Mouse (Mus musculus) forebrain, embryonic 13.5 days (tissue): ENCODE results near the gene Irs1. TPM values are rescaled to one million over a fixed set of nuclear protein-coding genes. Genes with fewer than 3 reads are reported as not detected.

Experiments
- ATAC-seq: fragments of 200-750 bp; cut with Nextera tagmentation; 2 replicates; pipeline ENCODE4 v1.8.0; 2017
- H3K27ac ChIP-seq: fragments of 300-500 bp; sonication (generic); 2 replicates; pipeline ENCODE4 v1.5.1; 2015; ENCODE audit warnings: inconsistent platforms, mild to moderate bottlenecking, moderate library complexity
- H3K27me3 ChIP-seq: fragments of 300-500 bp; sonication (generic); 2 replicates; pipeline ENCODE4 v1.6.1; 2015; ENCODE audit warnings: mild to moderate bottlenecking, inconsistent platforms
- H3K36me3 ChIP-seq: fragments of 300-500 bp; sonication (generic); 2 replicates; pipeline ENCODE4 v1.6.1; 2015; ENCODE audit warnings: mild to moderate bottlenecking, inconsistent platforms; ENCODE audit not compliant: poor library complexity, severe bottlenecking
- H3K4me1 ChIP-seq: fragments of 300-500 bp; sonication (generic); 2 replicates; pipeline ENCODE4 v1.6.1; 2015; ENCODE audit warnings: inconsistent platforms
- H3K4me2 ChIP-seq: fragments of 300-500 bp; sonication (generic); 2 replicates; pipeline ENCODE4 v1.6.1; 2015; ENCODE audit warnings: inconsistent platforms, mild to moderate bottlenecking, moderate library complexity
- H3K4me3 ChIP-seq: fragments of 300-500 bp; sonication (generic); 2 replicates; pipeline ENCODE4 v1.5.1; 2015; ENCODE audit warnings: mild to moderate bottlenecking, inconsistent platforms
- H3K9ac ChIP-seq: fragments of 300-500 bp; sonication (generic); 2 replicates; pipeline ENCODE4 v1.6.1; 2015; ENCODE audit warnings: mild to moderate bottlenecking, inconsistent platforms
- H3K9me3 ChIP-seq: fragments of 300-500 bp; sonication (generic); replicated peaks from 2 replicates; pipeline ENCODE4 v1.6.1; 2016; ENCODE audit warnings: inconsistent platforms
- WGBS: fragments of 180-500 bp; shearing (Covaris S2); methylation state at CpG from one replicate; pipeline ENCODE4 v1.1.7; 2015; 5-methylcytosine and 5-hydroxymethylcytosine counted together
- polyA plus RNA-seq: library from polyadenylated mRNA; unstranded; fragments of >200 nt; fragmentation: Nextera tagmentation; extraction: Ambion mirVana; gene quantifications from 2 replicates; pipeline ENCODE4 v1.2.1, GENCODE M21; 2015

The Irs1 gene
- polyA plus RNA-seq, result 9.0 and 10.7 TPM in 2 replicates

DNA sequence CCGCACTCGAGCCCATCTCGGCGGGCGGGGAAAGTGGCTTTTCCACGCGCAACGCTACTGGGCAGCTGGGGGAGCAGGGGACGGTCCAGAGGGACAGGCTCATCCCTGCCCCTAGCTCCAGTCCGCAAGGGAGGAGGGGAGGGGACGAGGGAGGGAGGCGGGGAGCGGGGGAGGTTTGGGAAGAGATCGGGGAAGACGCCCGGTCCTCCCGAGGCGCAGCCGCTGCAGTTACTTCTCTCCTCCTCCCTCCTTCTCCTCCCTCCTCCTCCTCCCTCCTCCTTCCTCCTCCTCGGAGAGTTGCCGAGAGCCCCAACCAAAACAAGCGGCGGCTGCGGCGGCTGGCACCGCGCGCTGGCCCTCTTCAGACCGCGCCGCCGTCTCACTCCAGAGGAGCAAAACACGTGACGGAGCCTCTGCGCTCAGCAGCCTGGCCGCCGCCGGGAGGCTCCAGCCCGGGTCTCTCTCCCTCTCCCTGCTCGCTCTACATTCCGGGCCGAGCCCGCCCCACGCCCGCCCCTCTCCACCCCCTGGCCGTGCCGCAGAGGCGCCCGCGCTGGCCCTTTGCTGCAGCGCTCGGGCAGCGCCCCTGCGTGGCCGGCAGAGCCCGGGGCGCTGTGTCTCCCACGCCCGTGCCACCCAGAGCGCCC is at the start of gene Irs1:
Gene Irs1 (minus strand): TSS at position 266 of the 647 bp plus-strand sequence.
- Histone ChIP-seq H3K27ac (peak within 1 kb of the TSS; percentile 98), H3K36me3 (peaks cover 22% of the 10 kb centered on the region), H3K4me3 (peak within 1 kb of the TSS; percentile 78), H3K4me2 (peak within 1 kb of the TSS; percentile 87), H3K9me3 (no peaks in the 10 kb centered on the region), H3K4me1 (peaks cover 58% of the 10 kb centered on the region), H3K9ac (peak within 1 kb of the TSS; percentile 90), H3K27me3 (no peaks in the 10 kb centered on the region)
- peak; percentile 85 for ATAC-seq
- under 1% methylated on average over 50 of the region's 60 CpGs for WGBS

DNA sequence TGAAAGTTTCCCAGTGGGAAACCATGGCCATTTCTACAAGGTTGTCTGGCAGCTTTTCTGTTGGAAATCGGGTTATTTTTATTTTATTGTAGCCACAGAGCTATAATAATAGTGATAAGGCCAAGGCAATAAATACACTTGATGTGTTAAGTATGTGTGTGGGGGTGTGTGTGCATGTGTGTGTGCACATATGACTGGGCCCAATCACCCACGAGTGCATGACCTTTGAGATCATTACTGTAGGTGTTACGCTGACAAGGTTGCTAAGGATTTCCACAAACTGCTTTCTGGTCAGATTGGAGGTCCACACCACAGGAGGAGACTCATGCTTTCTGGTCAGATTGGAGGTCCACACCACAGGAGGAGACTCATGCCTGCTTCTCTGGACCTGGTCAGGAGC is 43.3 kb upstream of the Irs1 start:
- Histone ChIP-seq H3K4me2 (no peak overlapping the region), H3K27ac (no peak overlapping the region), H3K27me3 (no peaks in the 10 kb centered on the region), H3K4me1 (peaks cover 10% of the 10 kb centered on the region), H3K9ac (no peak overlapping the region), H3K9me3 (no peaks in the 10 kb centered on the region), H3K4me3 (no peak overlapping the region), H3K36me3 (no peaks in the 10 kb centered on the region)
- WGBS, result 93% methylated on average over 3 of the region's 3 CpGs
- ATAC-seq, result no peak

DNA sequence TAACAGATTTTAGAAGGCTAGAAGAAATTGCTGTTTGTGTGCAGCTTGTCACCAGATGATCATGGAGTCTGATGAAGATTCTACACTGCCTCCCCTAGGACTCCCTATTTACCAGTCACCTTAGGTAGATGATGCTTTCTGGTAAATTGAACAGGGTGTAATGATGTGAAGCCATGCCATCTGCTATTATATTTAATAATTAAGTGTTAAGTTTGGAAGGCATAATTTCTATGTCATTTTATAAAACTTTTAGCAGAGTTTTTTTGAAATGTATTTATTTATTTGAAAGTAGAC is 38.7 kb upstream of the Irs1 start:
- no peak overlapping the region for H3K4me3 ChIP-seq
- H3K27ac ChIP-seq, result no peak overlapping the region
- H3K27me3 ChIP-seq, result no peaks in the 10 kb centered on the region
- ATAC-seq, result peak; percentile 73
- H3K4me1 ChIP-seq, result peaks cover 27% of the 10 kb centered on the region
- no peaks in the 10 kb centered on the region for H3K36me3 ChIP-seq
- H3K4me2 ChIP-seq, result no peak overlapping the region
- H3K9ac ChIP-seq, result no peak overlapping the region
- no peaks in the 10 kb centered on the region for H3K9me3 ChIP-seq

DNA sequence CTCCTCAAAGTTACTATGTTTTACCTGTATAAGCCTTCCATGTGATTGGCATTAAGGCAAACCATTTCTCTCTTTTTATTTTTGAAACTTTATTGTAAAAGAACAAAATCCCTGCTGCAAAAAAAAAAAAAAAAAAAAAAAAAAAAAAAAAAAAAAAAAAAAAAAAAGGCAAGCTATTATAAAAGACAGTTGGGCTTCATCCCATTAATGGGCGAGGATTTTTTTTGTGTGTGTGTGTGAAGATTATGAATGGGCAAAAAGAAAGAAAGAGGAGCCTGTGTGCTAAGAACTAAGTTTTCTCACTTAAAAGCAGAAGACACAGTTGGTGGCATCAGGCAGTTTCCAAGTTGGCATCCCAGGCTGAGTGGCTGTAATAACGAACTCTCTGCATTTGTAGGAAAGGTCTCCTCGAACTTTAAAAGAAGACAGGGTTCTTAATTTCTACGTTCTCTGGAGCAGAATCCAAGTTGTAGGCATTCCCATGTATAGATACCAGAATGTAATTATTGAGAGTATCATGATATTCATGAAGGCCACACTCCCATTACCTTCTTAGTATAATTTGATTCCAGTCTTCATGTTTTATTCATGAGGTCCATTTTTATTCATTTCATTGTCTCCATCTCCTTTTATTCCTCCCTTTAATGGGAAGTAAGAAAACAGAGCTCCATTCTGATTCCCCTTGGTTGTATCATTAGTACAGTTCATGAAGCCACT is 38.2 kb upstream of the Irs1 start:
- 13% methylated on average over 4 of the region's 4 CpGs for WGBS
- no peak overlapping the region for H3K9ac ChIP-seq
- no peaks in the 10 kb centered on the region for H3K27me3 ChIP-seq
- H3K27ac ChIP-seq, result 0 out of 2 replicates have a peak overlapping the region, but pooled peaks have one; percentile 40
- no peak overlapping the region for H3K4me2 ChIP-seq
- H3K4me1 ChIP-seq, result peaks cover 32% of the 10 kb centered on the region
- no peaks in the 10 kb centered on the region for H3K9me3 ChIP-seq
- no peaks in the 10 kb centered on the region for H3K36me3 ChIP-seq
- ATAC-seq, result peak; percentile 70
- no peak overlapping the region for H3K4me3 ChIP-seq

DNA sequence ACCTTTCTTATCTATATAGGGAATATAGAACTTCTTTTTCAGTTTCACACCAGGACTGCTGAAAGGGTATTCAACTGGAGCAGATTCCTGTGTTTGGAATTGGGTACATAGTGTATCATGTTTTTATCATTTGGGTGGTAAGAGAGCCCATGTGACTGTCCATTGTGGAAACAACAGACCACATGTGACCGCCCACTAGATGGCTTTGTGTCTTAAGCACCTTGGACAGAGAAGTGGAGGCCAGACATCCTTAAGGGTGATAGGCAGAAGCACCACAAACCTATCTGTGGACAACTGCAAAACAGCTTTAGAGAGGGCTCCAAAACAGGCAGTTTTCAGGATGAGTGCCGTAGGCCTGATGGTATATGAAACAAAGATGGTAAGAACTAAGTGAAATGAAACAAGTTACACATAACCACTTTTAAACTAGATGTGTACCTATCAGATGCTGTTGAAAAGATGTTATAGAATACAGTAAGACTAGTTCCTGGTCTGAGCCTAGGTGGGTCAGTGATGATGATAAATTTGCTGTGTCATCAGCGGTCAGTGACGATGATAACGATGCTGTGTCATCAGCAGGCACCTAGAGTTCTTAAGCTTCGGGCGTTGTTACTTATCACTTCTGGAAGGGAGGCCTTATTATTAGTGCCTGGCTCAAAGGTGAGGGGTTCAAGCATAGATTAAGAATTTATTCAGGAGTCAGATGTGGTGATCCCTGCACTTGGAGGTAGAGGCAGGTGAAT is 37.0 kb upstream of the Irs1 start:
- no peak overlapping the region for H3K27ac ChIP-seq
- H3K36me3 ChIP-seq, result no peaks in the 10 kb centered on the region
- no peak overlapping the region for H3K9ac ChIP-seq
- no peaks in the 10 kb centered on the region for H3K9me3 ChIP-seq
- peaks cover 43% of the 10 kb centered on the region for H3K4me1 ChIP-seq
- H3K4me3 ChIP-seq, result no peak overlapping the region
- no peaks in the 10 kb centered on the region for H3K27me3 ChIP-seq
- H3K4me2 ChIP-seq, result no peak overlapping the region
- WGBS, result 88% methylated on average over 7 of the region's 7 CpGs
- ATAC-seq, result no peak

DNA sequence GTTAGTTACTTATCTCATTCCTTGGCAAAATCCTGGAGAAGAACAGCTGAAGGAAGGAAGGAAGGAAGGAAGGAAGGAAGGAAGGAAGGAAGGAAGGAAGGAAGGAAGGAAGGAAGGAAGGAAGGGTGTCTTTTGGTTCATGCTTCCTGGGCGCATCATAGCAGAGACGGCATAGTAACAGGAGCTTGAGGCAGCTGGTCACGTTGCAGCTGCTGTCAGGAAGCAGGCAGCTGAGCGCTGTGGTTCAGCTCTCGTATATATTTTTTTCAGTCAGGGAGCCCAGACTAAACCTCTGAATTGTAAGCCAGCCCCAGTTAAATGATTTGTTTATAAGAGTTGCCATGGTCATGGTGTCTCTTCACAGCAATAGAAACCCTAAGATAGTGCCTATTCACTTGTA is 34.9 kb upstream of the Irs1 start:
- H3K9me3 ChIP-seq, result no peaks in the 10 kb centered on the region
- no peaks in the 10 kb centered on the region for H3K27me3 ChIP-seq
- 80% methylated on average over 5 of the region's 5 CpGs for WGBS
- no peak overlapping the region for H3K4me2 ChIP-seq
- no peaks in the 10 kb centered on the region for H3K36me3 ChIP-seq
- H3K27ac ChIP-seq, result no peak overlapping the region
- no peak for ATAC-seq
- no peak overlapping the region for H3K4me3 ChIP-seq
- no peak overlapping the region for H3K9ac ChIP-seq
- peaks cover 61% of the 10 kb centered on the region for H3K4me1 ChIP-seq

DNA sequence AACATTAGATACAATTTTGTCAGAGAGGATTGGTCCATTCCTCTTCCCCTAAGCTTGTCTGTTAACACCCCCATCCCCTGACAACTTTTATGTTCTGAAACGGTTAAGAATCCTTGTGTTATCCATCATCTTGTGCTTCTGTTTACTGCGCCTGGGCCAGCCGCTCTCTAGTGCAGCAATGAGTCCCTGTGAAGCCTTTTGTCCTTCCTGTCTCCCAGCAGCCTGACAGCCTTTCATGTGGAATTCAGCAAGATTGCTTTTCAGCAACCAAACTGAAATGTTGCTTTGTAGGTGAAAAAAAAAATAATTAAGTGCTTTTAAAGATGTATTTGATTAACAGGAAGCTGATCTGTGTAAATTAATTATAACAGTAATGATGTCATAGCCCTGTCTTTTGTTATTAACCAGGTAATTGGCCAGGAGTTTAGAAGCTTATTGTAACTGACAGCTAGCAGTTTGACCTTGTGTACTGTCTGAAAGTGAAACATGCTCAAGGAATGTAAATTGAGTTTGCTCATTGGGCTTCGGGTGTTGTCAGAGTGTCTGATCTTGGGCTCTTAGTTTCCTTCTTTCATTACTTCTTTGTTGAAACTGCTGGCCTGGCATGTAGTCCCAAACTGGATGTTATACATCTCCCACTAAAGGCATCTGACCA is 33.0 kb upstream of the Irs1 start:
- H3K4me2 ChIP-seq, result peak overlapping the region; percentile 7; the same call in 1 of the 2 replicates
- no peaks in the 10 kb centered on the region for H3K36me3 ChIP-seq
- peak; percentile 41; the same call in 1 of the 2 replicates for ATAC-seq
- no peak overlapping the region for H3K4me3 ChIP-seq
- peak overlapping the region; percentile 59 for H3K27ac ChIP-seq
- WGBS, result 6% methylated on average over 4 of the region's 4 CpGs
- H3K4me1 ChIP-seq, result peaks cover 64% of the 10 kb centered on the region
- no peaks in the 10 kb centered on the region for H3K9me3 ChIP-seq
- H3K9ac ChIP-seq, result 0 out of 2 replicates have a peak overlapping the region, but pooled peaks have one; percentile 34
- H3K27me3 ChIP-seq, result no peaks in the 10 kb centered on the region

DNA sequence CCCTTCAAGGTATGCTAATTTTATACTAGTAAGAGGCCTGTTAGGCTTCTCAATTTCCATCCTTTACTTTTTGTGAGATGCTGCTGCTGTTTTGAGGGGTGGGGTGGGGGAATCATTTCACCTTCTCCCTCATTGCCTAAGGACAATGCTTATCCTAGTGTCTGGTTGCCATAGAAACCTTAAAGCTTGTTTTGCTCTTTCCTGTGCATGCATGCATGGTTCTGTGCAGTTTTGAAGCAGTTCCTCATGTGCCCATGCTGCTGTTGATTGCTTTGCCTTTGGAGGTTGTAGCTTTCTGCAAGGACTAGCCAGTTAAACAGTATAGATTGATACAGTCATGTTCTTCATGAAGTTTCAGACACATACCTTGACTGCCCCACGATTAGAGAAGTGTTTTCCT is 30.2 kb upstream of the Irs1 start:
- Histone ChIP-seq H3K27me3 (no peaks in the 10 kb centered on the region), H3K4me3 (no peak overlapping the region), H3K27ac (peak overlapping the region; percentile 83), H3K9me3 (no peaks in the 10 kb centered on the region), H3K9ac (no peak overlapping the region), H3K4me1 (peaks cover 61% of the 10 kb centered on the region), H3K4me2 (no peak overlapping the region), H3K36me3 (no peaks in the 10 kb centered on the region)
- no peak for ATAC-seq
- WGBS, result 67% methylated on average over 1 of the region's 1 CpGs

DNA sequence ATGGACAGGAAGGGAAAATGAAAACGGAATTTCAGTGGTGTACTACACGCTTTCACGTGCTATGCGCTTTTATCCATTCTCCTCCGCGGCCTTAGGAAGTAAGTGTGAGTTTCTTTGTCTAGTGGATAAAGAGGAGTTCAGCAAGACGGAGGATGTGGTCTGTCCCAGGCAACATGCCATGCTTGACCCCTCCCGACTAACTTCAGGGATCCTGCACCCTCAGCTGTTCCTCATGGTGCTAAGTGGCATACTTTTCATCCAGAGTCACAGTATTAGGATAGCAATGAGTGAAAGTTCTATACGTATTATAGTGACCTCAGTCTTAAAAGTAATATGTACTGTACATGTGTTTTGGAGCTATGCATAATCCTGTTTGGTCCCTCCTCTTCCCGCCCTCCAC is 29.6 kb upstream of the Irs1 start:
- ATAC-seq, result no peak
- H3K4me3 ChIP-seq, result no peak overlapping the region
- H3K9ac ChIP-seq, result no peak overlapping the region
- no peaks in the 10 kb centered on the region for H3K27me3 ChIP-seq
- peak overlapping the region; percentile 83 for H3K27ac ChIP-seq
- H3K9me3 ChIP-seq, result no peaks in the 10 kb centered on the region
- H3K36me3 ChIP-seq, result no peaks in the 10 kb centered on the region
- 57% methylated on average over 10 of the region's 10 CpGs for WGBS
- H3K4me2 ChIP-seq, result peak overlapping the region; percentile 26
- peaks cover 65% of the 10 kb centered on the region for H3K4me1 ChIP-seq

DNA sequence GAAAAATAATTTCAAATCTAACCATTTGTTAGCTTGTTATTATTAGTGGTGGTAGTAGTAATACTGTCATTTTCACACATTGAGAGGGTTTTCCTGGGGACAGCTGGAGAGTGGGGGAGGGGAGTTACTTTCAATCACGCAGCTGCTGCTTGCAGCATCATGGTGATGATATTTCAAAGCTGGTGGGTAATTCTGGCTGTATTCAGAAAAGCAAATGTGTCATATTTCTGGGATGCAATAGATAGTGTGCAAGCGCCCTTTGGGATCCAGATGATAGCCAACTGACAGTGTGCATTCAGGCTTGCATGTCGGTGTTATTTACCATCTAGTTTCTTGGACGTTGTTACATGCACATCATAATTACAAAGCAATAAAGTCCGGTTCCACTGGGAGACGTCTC is 29.2 kb upstream of the Irs1 start:
- no peak for ATAC-seq
- peaks cover 66% of the 10 kb centered on the region for H3K4me1 ChIP-seq
- WGBS, result 48% methylated on average over 6 of the region's 6 CpGs
- H3K4me3 ChIP-seq, result no peak overlapping the region
- peak overlapping the region; percentile 83 for H3K27ac ChIP-seq
- no peaks in the 10 kb centered on the region for H3K27me3 ChIP-seq
- H3K9me3 ChIP-seq, result no peaks in the 10 kb centered on the region
- peak overlapping the region; percentile 26 for H3K4me2 ChIP-seq
- no peaks in the 10 kb centered on the region for H3K36me3 ChIP-seq
- no peak overlapping the region for H3K9ac ChIP-seq

DNA sequence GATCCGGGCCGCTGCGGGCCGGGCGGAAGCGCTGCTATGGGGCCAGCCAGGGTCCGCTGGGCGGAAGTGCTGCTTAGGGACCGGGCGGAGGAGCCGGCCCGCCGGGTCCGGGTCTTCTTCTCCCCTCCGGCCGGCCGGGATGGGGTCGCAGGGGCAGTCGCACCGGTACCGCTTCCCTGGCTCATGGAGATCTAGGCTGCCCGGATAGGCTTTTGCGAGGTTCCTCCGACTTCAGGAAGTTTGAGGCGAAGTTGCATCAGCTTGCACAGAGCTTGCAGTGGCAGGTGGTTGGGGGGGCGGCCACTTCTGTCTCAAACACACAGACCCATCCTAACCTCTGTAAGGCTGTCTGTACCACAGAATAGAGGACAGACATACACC is 25.5 kb upstream of the Irs1 start:
- Histone ChIP-seq H3K36me3 (no peaks in the 10 kb centered on the region), H3K9me3 (no peaks in the 10 kb centered on the region), H3K4me1 (peaks cover 36% of the 10 kb centered on the region), H3K9ac (peak overlapping the region; percentile 94), H3K4me2 (peak overlapping the region; percentile 68), H3K4me3 (peak overlapping the region; percentile 90), H3K27ac (peak overlapping the region; percentile 98), H3K27me3 (0 out of 2 replicates have a peak, but pooled peaks cover 6% of the 10 kb centered on the region)
- ATAC-seq, result no peak
- under 1% methylated on average over 26 of the region's 26 CpGs for WGBS
